Mouse (Mus musculus): ENCODE measurements around the gene Aqp6.
A peak's percentile ranks its signal among the peaks of the same experiment; 100 is the strongest.

The Aqp6 gene

DNA sequence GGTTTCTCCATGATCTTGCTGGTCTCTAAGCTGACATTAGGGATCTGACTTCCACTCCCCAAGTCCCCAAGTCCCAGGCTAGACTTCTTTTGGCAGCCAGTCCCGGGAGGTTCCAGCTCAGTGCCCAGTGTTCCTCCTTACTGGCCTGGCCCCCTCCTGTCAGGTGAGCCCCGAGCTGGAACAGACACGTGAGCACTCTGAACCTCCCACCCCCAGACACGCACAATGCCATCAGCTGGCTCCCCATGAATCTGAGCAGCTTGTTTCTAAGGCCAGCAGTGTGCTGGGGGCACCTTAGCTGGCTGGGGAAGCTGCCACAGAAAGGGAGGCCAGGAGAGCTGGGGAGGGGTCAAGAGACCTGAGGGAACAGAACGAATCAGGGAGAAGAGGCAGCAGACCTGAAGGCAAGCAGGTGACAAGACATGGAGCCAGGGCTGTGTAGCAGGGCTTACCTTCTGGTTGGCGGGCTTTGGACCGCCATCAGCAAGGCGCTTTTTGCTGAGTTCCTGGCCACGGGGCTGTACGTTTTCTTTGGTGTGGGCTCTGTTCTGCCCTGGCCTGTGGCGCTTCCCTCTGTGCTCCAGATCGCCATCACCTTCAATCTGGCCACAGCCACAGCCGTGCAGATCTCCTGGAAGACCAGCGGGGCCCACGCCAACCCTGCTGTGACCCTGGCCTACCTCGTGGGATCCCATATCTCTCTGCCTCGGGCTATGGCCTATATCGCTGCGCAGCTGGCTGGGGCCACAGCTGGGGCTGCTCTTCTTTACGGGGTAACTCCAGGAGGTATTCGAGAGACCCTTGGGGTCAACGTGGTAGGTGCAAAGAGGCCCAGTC is at the start of gene Aqp6:
Gene Aqp6, plus strand, starts transcription at position 415 of the 837 bp plus-strand sequence.
- no peak for DNase-seq (ENCODE audit: low spot score)

GRCm38 (mm10) chr15:99553767-99554166 is 47.4 kb upstream of the Aqp6 start:
- DNase-seq (ENCODE audit: low spot score): no peak

DNA sequence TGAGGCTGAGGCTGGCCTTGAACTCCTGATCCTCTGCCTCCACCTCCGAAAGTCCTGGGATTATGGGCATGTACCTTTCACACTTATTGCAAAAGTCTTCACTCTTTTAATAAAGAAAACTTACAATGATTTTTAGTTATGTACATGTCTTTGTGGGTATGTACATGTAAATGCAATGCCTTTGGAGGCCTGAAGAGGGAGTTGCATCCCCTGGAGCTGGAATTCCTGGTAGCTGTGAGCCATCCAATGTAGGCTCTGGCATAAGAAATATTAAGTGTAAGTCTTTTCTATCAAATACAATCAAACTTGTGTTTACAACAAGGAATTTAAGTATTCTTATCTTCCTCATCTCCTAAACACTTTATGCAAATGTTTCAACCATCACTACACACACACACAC is 42.3 kb upstream of the Aqp6 start:
- DNase-seq (ENCODE audit: low spot score): no peak

DNA sequence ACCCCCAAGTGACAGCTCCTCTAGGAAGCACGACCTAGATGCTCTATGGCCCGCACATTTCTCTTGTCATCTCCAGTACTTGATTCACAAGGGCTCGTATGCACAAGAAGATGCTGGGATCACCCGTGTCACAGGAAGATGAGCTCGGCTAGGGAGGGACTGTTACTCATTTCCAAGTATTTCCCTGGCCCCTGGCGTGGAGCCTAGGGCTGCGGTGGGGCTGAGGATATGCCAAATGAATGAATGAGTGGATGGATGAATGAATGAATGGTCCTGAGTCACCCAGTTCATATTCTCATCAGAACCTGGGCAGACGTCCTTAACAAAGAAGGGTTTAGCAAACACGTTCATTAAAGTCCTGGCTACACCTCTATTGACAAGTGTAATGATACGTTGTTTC is 41.0 kb upstream of the Aqp6 start:
- DNase-seq (ENCODE audit: low spot score): no peak

- DNase-seq (ENCODE audit: low spot score): no peak
Measured at GRCm38 (mm10) chr15:99567371-99567770, 33.8 kb upstream of the Aqp6 start.

GRCm38 (mm10) chr15:99568682-99569081 is 32.5 kb upstream of the Aqp6 start:
- DNase-seq (ENCODE audit: low spot score): no peak

GRCm38 (mm10) chr15:99569123-99569522 is 32.1 kb upstream of the Aqp6 start:
- no peak for DNase-seq (ENCODE audit: low spot score)

GRCm38 (mm10) chr15:99578802-99579485 is 22.3 kb upstream of the Aqp6 start, which contains the start of gene Aqp2:
Gene Aqp2 (plus strand): TSS chr15:99579055.
- DNase-seq (ENCODE audit: low spot score): peak; percentile 55

DNA sequence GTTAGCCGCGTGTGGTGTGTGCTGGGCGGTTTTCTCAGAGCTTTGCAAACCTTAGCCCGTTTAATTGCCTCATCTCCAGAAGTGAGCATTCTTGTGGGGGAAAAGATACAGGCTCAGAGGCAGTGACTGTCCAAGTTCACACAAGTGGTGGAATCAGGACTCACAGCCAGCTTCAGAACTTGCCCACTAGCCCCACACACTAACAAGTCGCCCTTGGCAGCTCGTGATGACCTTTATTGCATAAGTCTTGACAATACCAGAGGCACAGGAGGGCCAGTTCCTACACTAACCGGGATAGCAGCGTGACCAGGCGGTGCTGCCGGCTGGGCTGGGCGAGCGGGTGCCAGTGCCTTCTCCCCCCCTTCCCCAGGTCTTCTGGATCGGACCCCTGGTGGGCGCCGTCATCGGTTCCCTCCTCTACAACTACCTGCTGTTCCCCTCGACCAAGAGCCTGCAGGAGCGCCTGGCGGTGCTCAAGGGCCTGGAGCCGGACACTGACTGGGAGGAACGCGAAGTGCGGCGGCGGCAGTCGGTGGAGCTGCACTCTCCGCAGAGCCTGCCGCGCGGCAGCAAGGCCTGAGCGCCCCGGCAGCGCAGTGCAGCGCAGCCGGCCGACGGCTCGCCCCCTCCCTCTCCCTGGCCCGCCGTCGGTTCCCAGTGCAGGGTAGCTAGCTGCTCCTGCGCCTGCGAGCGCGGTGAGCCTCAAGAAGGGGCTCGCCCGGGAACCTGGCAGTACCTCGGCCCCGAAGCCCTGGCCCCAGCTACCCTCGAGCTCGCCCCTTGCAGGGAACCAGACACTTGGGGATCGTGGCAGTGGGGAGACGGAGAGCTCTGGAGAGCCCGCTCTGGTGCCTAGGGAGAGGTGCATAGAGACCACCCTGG is 17.5 kb upstream of the Aqp6 start:
- DNase-seq (ENCODE audit: low spot score): peak; percentile 53

DNA sequence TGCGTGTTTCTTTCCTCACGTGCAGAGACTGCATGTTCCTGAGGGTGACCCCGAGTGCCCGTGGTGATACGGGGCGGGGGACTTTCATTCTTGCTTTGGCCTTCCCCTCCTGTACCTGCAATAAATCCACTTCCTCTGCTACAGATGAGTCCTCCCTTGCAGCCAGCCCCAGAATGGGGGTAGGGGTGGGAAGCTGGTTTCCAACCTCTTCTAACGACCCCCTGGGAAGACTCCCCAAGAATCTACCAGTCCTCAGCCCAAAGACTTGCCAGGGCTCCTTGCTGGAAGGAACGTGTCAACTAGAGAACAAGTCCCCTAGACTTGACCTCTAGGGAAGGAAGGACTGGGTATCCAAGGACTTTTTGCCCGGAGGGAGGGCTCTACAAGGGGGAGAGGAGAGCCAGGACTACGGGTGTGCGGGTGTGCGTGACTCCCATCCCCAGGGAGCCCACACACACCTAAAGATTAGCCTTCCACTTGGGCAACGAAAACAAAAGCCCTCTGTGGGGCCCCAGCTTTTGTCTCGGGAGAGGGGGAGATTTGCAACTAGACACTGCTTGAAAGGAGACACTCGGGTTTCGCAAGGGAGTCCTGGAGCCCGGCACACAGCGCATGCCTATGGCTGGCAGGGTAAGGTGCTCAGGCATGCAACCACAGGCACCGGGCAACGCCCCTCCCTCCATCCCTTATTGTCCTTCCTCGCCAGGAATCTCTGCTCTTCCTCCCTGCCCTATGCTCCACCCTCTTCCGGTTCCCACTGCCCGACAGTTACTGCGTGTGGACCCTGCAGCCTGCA is 16.6 kb upstream of the Aqp6 start:
- no peak for DNase-seq (ENCODE audit: low spot score)

- no peak for DNase-seq (ENCODE audit: low spot score)
Measured at GRCm38 (mm10) chr15:99585741-99586140, 15.5 kb upstream of the Aqp6 start.

- DNase-seq (ENCODE audit: low spot score): no peak
Measured at GRCm38 (mm10) chr15:99586525-99586924, 14.7 kb upstream of the Aqp6 start.

- DNase-seq (ENCODE audit: low spot score): no peak
Measured at GRCm38 (mm10) chr15:99589237-99589636, 12.0 kb upstream of the Aqp6 start.

GRCm38 (mm10) chr15:99589704-99590103 is 11.5 kb upstream of the Aqp6 start:
- DNase-seq (ENCODE audit: low spot score): no peak

GRCm38 (mm10) chr15:99590429-99591084 is 10.6 kb upstream of the Aqp6 start, which contains the start of gene Aqp5:
Gene Aqp5 (plus strand): TSS chr15:99590782.
- peak; percentile 45 for DNase-seq (ENCODE audit: low spot score)

GRCm38 (mm10) chr15:99592177-99592576 is 9.0 kb upstream of the Aqp6 start:
- DNase-seq (ENCODE audit: low spot score): no peak

- no peak for DNase-seq (ENCODE audit: low spot score)
Measured at GRCm38 (mm10) chr15:99592877-99593276, 8.3 kb upstream of the Aqp6 start.

GRCm38 (mm10) chr15:99594951-99595350 is 6.2 kb upstream of the Aqp6 start:
- no peak for DNase-seq (ENCODE audit: low spot score)

GRCm38 (mm10) chr15:99596056-99596687 is 5.0 kb upstream of the Aqp6 start:
- peak; percentile 83 for DNase-seq (ENCODE audit: low spot score)

- no peak for DNase-seq (ENCODE audit: low spot score)
Measured at GRCm38 (mm10) chr15:99596841-99597240, 4.4 kb upstream of the Aqp6 start.
